Mouse (Mus musculus): Measurements from ENCODE around the gene Rcan1.

Rcan1 gene

DNA sequence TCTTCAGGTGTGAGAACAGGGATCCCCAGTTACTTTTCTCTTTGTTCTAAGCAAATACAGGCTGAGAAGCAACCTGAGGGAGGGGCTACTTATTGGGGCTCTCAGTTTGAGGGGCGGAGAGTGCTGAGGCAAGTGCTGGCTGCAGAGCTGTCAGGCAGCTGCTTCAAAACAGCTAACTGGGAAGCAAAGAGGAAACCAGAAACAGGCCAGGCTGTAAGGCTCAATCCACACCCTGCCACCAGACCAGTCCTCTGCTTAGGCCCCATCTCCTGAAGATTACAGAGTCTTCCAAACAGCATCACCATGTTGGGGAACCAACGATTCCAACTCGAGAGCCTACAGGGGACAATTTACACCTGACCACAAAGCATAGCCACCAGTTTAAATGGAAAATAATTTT lies 2.2 kb upstream of the Rcan1 start:
- no peak for DNase-seq (ENCODE audit: low read depth, low spot score)

DNA sequence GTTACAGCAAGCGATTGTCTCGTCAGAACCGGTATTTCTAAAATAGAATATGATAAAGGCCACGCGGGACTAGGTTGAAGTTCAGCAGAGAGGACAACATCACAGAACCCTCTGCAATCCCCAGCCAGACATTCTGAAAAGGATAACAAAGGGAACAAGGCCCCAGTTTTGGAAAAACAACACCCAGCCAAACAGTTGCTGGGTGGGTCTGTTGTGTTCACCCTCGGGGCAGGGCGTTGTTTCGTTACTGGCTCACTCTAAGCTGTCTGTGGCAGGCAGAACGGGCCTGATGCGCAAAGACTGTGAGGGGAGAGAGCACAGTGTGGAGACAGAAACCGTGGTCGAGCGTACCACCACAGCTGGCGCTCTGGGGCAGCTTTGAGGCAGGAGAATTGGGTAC lies 2.2 kb downstream of the Rcan1 start:
- no peak for DNase-seq (ENCODE audit: low read depth, low spot score)

DNA sequence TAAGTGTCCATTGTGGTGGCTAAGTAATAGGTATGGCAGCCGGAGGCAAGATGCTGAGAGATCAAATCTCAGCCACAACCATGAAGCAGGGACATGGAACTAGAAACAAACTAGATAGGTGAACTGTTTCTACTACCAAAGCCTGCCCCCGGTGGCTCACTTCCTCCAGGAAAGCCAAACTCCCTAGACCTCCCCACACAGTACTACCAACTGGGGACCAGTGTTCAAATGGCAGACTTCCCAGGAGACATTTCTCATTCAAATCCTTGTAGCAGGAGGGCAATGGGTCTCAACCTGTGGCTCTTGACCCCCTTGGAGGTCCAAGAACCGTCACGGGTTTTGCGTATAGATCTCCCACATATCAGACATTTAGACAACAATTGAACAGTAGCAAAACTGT lies 3.6 kb downstream of the Rcan1 start:
- no peak for DNase-seq (ENCODE audit: low read depth, low spot score)

DNA sequence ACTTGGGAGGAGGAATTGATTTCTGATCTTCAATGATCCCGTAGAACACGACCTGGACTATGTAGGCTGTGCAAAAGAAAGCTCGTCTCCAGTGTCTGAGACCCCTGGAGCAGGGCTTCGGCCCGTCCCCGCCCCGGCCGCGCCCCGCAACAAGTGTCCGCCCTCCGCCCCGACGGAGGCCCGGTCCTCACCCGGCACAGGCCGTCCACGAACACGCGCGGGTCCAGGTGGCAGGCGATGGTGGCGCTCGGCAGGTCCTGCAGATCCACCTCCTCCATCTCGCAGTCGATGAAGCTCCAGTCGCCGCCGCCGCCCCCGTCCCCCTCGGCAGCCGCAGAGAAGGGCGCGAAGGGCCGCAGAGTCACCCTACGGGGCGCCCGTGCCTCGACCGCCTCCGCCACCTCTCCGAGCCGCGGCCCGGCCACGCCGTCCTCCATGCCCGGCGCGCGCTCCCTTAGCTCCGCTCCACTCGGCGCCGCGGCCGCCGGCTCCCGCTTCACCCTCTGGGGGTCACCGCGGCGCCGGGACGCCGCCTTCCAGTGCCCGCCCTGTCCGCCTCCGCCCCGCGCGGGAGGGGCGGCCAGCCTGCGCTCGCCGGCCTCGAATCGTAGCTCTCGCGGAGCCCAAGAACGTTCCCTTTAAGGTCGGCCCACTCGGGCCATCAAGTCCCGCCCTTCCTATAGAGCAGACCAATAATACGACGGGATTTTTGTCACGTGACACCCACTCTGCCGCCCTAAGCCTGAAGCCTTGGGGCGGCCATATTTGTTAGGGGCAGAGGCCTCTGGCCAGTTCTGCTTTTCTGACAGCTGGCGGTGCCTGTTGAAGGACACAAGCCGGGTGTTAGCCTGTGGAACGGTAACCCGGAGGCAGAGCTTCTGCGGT lies 4.8 kb downstream of the Rcan1 start:
- peak; percentile 99 for DNase-seq (ENCODE audit: low read depth, low spot score)

DNA sequence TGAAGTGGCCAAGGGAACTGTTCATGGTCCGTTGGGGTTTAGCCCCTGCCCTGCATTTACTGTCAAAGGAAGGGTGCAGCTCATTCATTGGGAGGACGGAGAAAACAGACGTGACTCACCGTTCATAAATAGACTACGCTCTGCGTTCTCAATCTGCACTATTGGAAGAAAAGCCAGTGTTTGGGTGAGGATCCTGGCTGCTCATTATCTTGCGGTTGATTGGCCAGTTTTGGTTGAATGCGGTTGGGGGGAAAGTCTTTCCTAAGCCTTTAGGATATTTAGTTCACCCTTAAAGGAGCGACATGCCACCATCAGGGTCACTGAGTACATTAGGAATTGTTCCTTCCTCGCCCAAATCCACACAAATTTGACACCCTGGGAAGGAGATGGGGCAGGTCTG lies 5.4 kb downstream of the Rcan1 start:
- DNase-seq (ENCODE audit: low read depth, low spot score): no peak

DNA sequence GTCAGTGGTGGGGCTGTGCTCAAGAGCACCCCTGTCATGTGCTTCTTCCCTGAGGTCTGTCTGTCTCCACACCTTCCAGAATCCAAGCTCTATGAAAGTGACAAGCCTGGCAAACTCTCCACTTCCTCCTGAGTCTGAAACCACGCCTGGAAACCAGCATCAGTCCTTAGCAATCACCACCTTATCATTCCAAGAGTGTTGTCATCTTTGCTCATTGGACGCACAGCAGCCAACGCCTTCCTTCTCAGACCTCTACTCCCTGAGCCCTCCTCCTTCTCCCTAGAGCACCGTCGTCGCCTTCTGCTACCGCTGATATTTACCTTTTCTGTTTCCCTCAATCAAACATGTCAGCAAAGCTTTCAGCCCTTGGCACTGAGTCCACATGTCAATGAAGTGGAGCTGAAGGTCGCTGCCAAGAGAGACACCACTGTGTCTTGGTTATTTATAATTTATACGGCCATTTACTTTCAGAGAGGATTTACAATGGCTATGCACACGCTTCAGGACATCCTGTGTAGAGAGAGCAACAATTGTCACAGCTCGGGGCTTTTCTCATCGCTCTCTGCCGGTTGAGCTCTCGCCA lies 6.2 kb downstream of the Rcan1 start:
- DNase-seq (ENCODE audit: low read depth, low spot score): no peak

DNA sequence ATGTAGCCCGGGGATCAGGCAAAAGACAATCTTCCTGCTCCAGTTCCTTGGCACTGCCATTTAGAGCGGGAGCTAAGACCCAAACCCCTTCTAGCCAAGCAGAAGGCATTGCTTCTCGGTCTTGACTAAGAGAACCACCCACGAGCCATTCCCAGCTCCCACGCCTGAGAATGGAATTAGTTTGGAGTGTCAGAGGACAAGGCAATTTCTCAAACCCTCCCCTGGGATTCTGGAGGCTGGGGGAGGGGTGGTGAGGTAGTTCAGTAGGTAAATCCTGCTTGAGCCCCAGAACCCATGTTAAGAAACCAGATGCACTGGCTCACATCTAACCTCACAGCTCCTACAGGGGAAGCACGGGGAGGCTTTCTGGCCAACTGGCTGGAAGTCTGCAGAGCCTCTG lies 9.3 kb downstream of the Rcan1 start:
- no peak for DNase-seq (ENCODE audit: low read depth, low spot score)

DNA sequence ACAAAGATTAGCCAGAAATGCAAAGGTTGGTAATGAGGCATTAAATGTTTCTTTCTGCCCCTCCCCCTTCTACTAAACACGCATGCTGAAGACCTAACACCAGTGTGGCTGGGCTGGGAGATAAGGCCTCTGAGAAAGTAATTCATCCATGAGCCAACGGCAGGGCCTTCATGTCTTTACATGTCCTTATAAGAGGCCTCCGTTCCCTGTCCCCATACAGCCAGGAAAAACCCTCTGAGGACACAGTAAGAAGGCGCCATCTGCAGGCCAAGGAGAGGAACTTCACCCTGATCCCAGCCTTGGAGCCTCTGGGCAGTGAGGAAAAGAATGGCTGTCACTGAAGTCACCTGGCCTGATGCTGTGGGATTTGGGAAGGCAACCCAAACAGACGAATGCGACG lies 13.1 kb downstream of the Rcan1 start:
- peak; percentile 54 for DNase-seq (ENCODE audit: low read depth, low spot score)

DNA sequence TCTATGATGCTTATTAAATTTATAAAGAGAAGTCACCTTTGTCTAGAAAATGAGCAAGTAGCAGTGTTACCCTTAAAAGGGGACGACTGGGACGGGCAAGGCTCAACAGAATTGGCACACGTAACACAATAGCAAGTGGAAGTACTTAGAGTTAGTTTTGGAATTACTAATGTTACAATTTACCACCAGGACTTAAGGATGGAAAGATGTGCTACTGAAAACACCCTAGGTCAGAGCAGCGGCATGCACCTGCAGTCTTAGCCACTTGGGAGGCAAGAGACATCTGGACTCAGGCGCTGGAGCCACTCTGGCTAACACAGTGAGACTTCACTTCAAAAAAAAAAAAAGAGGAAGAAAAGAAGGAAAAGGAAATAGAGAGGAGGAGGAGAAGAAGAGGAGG lies 14.7 kb downstream of the Rcan1 start:
- no peak for DNase-seq (ENCODE audit: low read depth, low spot score)

DNA sequence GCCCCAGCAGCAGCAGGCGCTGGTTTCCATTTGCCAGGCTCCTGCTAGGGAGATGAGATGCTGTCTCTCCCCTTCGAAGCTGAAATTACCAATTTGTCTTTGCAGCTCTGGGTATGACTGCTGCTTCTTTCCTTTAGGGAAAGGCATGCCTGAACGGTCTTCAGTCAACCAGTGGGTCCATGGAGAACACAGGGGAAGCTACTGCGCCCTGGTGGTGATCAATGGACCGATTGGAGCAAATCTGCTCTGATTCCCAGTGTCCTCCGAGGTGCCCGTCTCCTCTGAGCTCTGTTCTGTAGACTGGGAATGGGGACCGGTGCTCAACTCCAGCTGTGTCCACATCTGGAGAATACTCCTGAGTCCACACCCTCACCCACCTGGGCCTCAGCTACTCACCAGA lies 15.2 kb downstream of the Rcan1 start:
- DNase-seq (ENCODE audit: low read depth, low spot score): no peak

DNA sequence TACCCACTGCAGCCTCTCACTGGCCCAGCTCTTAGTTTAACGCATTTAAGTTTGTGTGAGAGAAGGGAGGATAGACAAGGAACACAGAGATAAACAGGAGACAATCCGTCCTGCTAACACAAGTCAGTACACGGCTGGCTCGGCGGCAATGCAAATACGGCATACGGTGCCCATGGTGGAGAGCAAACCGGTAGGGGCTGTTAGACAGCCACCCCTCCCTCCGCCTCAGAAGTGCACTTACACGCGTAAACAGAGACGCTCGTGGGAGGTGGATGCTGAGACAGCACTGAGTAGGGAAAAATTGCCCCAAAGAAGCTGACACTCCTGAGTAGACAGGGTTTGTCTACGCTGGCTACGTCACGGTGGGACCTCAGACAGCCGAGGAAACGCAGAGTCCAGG lies 16.2 kb downstream of the Rcan1 start:
- DNase-seq (ENCODE audit: low read depth, low spot score): no peak

DNA sequence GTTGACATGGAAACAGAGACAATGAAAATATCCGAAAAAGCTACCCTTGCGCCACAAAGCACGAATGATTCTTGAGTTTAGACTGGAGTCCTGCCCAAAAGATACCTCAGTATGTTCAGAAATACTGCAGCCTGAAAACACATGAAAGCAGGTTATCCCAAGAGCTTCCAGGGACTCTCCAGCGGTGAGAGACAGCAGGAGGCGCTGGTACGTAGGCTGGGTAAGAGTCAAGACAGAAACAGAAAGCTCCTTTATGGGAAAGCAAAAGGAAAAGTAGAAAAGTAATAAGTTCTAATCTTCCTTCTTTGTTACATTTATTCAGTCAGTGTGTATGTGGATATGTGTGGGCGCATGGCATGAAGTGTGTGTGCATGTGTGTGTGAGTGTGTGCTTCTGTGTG lies 16.7 kb downstream of the Rcan1 start:
- DNase-seq (ENCODE audit: low read depth, low spot score): no peak

DNA sequence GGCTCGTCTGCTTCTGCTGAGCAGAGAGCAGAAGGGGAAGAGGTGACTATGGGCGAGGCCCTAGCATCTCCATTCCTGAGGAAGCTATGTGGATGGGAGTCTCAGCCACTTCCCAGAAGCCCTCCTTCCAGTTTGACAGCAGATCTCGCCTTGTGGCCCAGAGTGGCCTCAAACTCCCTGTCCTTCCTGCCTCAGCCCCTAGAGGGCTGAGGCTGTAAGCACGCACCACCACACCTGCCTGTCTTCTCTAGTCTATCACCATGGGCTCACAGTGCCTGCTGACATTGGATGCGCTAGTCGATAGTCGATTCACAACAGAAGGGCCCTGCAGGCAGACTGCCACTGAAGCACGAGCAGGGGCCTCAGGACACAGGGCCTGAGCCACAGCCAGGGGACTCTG lies 18.1 kb downstream of the Rcan1 start:
- no peak for DNase-seq (ENCODE audit: low read depth, low spot score)

DNA sequence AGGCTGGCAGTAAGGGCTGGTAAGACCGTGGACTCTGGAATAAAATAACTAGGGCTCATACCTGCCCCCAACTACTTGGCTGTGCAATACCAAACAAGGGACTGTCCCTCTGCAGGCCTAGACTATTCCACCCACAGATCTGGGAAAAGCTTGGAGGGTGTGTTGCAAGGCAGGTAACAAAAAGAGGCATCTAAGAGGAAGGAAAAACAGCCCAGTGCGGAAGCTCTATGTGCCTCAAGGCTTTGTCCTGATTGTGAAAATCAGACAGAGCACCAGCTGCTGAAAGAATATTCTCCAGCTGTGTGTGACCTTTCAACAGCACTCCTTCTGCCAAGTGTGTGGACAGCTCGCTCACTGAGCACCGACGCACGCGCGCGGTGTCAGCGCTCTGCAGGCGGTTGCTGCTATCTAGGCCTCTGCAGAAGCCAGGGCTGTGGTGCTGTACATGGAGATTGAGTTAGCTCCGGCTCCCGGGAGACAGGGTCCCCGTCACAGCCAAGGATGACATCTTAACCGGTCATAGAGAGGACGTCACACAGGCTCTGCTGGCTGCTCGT lies 19.1 kb downstream of the Rcan1 start:
- no peak for DNase-seq (ENCODE audit: low read depth, low spot score)

DNA sequence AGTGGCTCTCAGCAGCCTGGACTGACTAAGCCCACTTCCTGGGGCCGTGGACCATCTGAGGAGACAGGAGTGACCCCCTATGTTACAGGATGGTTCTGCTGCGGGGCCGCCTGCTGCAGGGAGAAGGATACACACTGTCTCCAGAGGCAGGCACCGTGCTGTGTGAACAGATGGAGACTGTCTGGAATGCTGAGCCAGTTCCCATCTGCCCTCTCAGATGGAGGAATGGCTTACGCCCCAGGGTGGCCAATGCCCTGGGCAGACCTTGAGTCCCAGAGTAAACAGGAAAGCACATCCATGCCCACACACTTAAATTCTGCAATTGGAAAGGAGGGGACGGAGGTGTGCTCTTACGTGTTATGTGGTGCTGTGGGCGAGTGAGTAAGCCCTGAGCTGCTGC lies 20.3 kb downstream of the Rcan1 start:
- DNase-seq (ENCODE audit: low read depth, low spot score): no peak

DNA sequence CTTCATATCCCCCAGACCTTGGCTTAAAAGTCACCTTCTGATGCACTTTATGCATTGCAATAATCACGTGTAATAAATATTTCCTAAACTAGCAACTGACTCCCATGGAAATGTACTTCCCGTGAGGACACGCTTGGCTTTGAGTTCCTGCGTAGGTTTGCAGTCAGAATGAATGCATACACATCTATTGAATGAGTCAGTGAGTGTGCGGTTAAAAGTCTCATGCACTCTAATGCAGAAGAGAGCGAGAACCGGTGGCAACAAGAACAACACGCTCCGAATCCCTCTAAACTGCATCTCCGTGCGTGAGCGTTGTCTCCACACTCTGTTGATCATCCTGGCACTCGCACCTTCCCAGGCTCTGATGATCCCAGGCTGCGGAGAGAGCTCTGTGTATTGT lies 21.6 kb downstream of the Rcan1 start:
- DNase-seq (ENCODE audit: low read depth, low spot score): no peak

DNA sequence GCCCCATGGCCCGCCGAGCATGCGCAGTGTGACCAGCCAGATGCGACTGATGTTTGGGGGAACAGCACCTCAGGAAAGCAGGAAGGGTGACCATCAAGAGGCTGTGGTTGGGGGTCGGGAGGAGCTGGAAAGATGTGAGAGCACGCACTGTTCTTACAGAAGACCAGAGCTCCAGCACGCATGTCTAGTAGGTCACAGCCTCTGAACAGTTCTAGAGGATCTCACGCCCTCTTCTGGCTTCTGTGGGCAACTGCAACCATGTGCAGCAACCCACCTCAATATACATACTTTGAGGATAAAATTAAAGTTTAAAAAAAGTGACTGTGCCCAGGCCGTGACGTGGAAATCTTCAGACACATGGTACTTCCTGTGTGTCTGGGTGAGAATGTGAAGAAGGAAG lies 25.3 kb downstream of the Rcan1 start:
- DNase-seq (ENCODE audit: low read depth, low spot score): no peak

DNA sequence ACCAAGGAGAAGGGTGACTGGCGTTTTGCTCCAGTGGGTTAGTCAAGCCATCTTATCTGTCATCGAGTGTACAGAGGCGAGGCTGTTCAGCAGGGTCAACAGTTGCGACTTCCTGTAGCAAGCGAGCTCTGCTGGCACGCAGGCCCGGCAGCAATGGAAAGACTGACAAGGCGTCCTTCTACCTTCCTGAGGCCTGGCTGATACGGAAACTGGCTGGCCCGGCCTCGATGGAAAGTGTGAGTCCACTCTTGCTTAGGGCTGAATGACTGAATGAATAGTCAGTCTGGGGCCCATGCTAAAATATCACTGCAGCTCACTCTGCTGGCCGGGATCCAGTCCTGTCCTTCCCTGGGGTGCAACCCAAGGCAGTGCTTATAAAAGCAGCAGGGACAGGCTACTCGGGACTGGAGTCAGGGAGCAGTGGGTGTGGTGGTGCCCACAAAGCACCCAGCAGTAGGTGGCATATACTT lies 27.0 kb downstream of the Rcan1 start:
- DNase-seq (ENCODE audit: low read depth, low spot score): no peak

DNA sequence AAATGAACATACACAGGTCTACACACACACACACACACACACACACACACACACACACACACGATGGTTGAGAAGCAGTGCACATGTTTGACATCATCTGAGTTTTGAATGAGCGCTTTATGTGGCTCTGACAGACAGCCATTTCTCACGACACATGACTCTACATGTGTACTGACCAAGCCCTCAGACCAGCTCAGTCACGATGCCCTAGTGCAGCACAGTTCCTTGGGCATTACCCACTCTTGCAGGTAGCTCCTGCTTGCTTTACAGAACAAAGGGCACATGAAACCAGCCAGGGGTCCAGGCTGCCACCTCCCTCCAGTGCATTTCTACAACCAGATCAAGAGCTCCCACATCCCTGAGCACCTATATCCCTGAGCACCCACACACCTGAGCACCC lies 27.7 kb downstream of the Rcan1 start:
- no peak for DNase-seq (ENCODE audit: low read depth, low spot score)

DNA sequence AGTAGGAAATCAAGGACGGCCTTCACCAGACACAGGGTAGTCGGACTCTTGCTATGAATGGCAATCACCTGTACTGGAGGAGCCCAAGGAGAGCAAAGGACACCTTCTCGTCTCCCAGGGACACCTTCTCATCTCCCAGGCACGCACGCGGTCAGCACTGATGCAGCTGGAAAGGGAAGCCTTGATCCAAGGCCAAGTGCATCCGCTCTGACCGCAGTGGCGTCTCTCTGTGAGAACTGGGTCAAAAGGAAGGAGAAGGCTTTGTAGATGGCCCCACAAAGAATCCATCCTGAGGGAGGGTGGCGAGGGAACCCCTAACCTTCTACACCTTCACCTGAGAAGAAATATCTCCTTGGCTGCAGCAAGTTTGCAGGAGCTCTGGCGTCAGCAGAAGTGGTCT lies 28.5 kb downstream of the Rcan1 start:
- DNase-seq (ENCODE audit: low read depth, low spot score): no peak

DNA sequence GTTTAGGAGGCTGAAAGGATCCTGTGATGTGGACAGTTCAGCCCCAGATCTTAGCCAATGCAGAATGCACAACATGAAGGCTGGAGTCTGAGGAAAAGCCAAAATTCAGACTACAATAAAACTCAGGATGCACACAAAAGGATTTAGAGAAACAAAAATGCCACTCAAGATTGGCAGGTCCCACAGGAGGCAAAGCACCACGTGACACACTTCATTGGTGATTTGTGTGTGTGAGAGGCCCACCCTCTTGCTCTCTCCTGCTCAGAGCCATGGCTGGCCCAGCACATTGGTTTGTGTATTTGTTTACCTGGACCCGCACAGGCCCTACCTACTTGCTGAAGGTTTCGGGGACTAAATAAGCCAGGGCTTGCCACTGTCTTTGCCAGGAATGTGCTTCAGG lies 29.5 kb downstream of the Rcan1 start:
- no peak for DNase-seq (ENCODE audit: low read depth, low spot score)

DNA sequence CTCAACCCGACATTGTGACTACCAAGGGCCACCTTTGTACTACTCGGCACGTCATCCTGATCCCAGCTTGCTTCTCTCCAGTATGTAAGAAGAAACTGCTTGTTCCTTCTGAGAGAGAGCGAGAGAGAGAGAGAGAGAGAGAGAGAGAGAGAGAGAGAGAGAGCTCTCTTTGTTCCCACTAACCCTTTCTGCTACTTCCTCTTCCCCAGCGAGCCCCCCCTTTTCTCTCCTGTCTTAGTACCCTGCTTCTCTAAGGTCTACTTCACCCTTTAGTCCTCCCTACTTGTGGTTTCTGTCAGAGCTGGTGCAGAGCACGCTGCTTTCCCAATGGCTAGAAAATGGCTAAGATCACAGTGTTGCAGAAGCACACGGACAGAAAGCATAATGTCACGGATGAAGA lies 30.4 kb downstream of the Rcan1 start:
- no peak for DNase-seq (ENCODE audit: low read depth, low spot score)

DNA sequence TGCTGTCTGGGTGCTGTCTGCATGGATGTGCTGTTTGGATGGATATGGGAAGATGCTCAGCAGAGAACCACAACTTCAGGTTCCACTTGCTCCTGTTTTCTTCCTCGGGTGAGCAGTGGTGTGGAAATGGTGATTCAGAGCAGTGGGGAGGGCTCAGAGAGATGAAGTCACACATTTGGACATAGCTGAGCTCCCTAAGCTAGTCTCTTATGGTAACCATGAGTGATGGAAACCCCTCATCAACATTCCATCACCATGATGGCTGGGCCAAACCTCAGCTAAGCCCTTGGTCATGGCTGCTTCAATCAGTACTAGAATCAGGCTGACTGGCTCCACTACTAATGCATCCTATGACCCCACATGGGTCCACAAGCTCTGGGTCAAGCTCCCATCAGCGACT lies 30.9 kb downstream of the Rcan1 start:
- DNase-seq (ENCODE audit: low read depth, low spot score): no peak
